Mouse (Mus musculus) MEL (cell line): ENCODE results near the gene Dhx29.

Experiments used
- CTCF ChIP-seq, 3 experiments: IDR thresholded peaks in 2 of 3; conservative IDR thresholded peaks in 1 of 3; 2 replicates each; pipeline ENCODE4 v1.5.1; 2011 to 2012; ENCODE audit warnings: low read length in 3 of 3, low read depth in 2 of 3, mild to moderate bottlenecking in 2 of 3, improper control_type of control experiment in 1 of 3, inconsistent platforms in 1 of 3, mixed read lengths in 1 of 3, moderate library complexity in 1 of 3; ENCODE audit not compliant: control insufficient read depth in 1 of 3, insufficient read depth in 1 of 3, poor library complexity in 1 of 3, severe bottlenecking in 1 of 3
- EP300 ChIP-seq, 2 experiments: IDR thresholded peaks; 2 replicates each; pipeline ENCODE4 v1.6.1; 2011; ENCODE audit warnings: improper control_type of control experiment in 2 of 2, low read length in 2 of 2, low read depth in 1 of 2, mild to moderate bottlenecking in 1 of 2

GRCm38 (mm10) chr13:112998427-112999201 lies 71.4 kb downstream of the Dhx29 start:
- TF ChIP-seq EP300 (IDR thresholded peaks at IDR 0.05; ENCODE audit: low read depth in 1 of 2, low read length in 2 of 2) (no peak), CTCF (IDR thresholded peaks at IDR 0.05 in 2 of 3, conservative IDR thresholded peaks at IDR 0.05 in 1 of 3; ENCODE audit: control insufficient read depth in 1 of 3, insufficient read depth in 1 of 3, low read depth in 2 of 3, low read length in 3 of 3, poor library complexity in 1 of 3, severe bottlenecking in 1 of 3) (no peak)
